Mouse (Mus musculus): ENCODE measurements at regions not wholly inside any gene's neighbourhood (a gene's known extent, or its start where the extent isn't known, plus 50 kb on each side); places are given as distances from the start of the nearest gene placed in this dataset.

- peaks cover 6% of the 10 kb centered on the region; the same call in 1 of the 2 replicates for H3K27me3 ChIP-seq (replicated peaks)
- H3K9me3 ChIP-seq (replicated peaks): no peaks in the 10 kb centered on the region
- no peak for ATAC-seq (ENCODE audit: low FRiP score)
- 69% methylated on average over 14 of the region's 14 CpGs for whole genome bisulfite sequencing
- H3K4me2 ChIP-seq: no peak overlapping the region
- no peak overlapping the region for H3K4me3 ChIP-seq (replicated peaks)
- H3K4me1 ChIP-seq: peaks cover 6% of the 10 kb centered on the region
- H3K27ac ChIP-seq (replicated peaks): no peak overlapping the region
- H3K36me3 ChIP-seq: no peaks in the 10 kb centered on the region
- H3K9ac ChIP-seq (replicated peaks): no peak overlapping the region
These were observed 96.0 kb upstream of the St6galnac5 start for GRCm38 (mm10) chr3:153077846-153078703.

DNA sequence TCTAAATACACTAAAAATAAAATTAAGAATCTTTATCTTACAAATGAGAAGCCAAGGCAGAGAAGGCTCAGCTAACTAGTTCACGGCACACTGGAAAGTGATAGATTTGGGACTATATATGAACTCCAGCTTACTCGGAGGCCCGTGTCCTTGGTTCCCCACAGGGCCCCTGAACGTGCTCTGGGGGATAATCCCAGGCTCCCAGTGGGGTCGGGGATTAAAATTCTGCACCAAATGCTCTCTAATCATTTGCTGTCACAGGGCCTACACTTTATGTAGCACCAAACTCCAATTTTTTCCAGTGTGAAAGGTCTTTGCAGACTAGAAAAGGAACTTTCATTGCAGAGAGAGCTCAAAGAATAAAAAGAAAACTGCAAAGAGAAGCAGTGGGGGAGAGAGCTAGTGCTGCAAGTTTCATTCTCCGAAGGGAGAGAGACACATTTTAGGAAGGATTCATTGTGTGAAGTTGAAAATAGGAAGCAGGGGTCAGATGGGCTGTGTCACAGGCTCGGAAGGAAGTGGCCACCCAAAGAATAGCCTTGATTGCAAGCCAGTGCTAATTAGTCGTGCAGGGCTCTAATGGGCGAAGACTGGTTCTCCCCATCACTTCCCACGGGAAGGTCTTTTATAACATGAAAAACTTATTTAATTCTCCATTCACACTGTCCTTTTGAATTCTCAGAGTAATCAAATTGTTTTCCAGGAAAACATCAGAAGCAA, 90.3 kb upstream of the St6galnac5 start:
- no peak overlapping the region for H3K27ac ChIP-seq (replicated peaks)
- 47% methylated on average over 10 of the region's 10 CpGs for WGBS

DNA sequence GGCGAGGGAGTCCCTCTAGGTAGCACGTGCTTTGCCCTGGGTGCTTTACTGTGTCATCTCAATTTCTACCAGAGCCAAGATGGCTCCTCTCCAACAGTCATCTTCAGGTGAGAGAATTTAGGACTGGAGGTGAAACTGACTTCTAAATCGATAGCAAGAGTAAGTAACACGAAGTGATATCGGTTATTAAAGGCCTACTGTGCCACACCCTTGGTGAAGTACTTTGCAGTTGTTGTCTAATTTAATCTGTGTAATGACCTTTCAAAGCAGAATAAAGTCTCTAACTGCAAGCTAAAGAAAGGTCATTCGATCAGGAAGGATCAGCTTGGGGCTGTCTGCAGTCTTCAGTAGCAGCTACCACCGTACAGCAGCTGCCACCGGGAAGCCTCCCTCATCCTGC, 89.5 kb upstream of the St6galnac5 start:
- Histone ChIP-seq H3K9ac (replicated peaks) (no peak overlapping the region), H3K27me3 (replicated peaks) (no peaks in the 10 kb centered on the region), H3K27ac (replicated peaks) (no peak overlapping the region), H3K4me2 (no peak overlapping the region), H3K9me3 (replicated peaks) (no peaks in the 10 kb centered on the region), H3K36me3 (no peaks in the 10 kb centered on the region), H3K4me3 (replicated peaks) (no peak overlapping the region), H3K4me1 (no peaks in the 10 kb centered on the region)
- no peak for ATAC-seq (ENCODE audit: low FRiP score)
- WGBS: 82% methylated on average over 8 of the region's 8 CpGs

More for the DNA sequence above, 90.3 kb upstream of the St6galnac5 start:
- no peak overlapping the region for H3K4me3 ChIP-seq (replicated peaks)
- H3K27me3 ChIP-seq (replicated peaks): no peaks in the 10 kb centered on the region
- no peak overlapping the region for H3K9ac ChIP-seq (replicated peaks)
- ATAC-seq (ENCODE audit: low FRiP score): no peak
- no peak overlapping the region for H3K4me2 ChIP-seq
- no peaks in the 10 kb centered on the region for H3K9me3 ChIP-seq (replicated peaks)
- H3K4me1 ChIP-seq: no peaks in the 10 kb centered on the region
- no peaks in the 10 kb centered on the region for H3K36me3 ChIP-seq

GRCm38 (mm10) chr3:153071123-153071522, 89.1 kb upstream of the St6galnac5 start:
- Histone ChIP-seq H3K36me3 (no peaks in the 10 kb centered on the region), H3K4me2 (no peak overlapping the region), H3K4me3 (replicated peaks) (no peak overlapping the region), H3K9ac (replicated peaks) (no peak overlapping the region), H3K4me1 (no peaks in the 10 kb centered on the region), H3K27me3 (replicated peaks) (no peaks in the 10 kb centered on the region), H3K9me3 (replicated peaks) (no peaks in the 10 kb centered on the region), H3K27ac (replicated peaks) (no peak overlapping the region)
- WGBS: 89% methylated on average over 3 of the region's 3 CpGs
- no peak for ATAC-seq (ENCODE audit: low FRiP score)

- ATAC-seq (ENCODE audit: low FRiP score): no peak
- H3K27me3 ChIP-seq (replicated peaks): no peaks in the 10 kb centered on the region
- WGBS: 71% methylated on average over 3 of the region's 3 CpGs
- no peak overlapping the region for H3K4me2 ChIP-seq
- H3K27ac ChIP-seq (replicated peaks): no peak overlapping the region
- H3K9me3 ChIP-seq (replicated peaks): no peaks in the 10 kb centered on the region
- H3K36me3 ChIP-seq: no peaks in the 10 kb centered on the region
- no peaks in the 10 kb centered on the region for H3K4me1 ChIP-seq
- H3K9ac ChIP-seq (replicated peaks): no peak overlapping the region
- H3K4me3 ChIP-seq (replicated peaks): no peak overlapping the region
These were observed 83.8 kb upstream of the St6galnac5 start for GRCm38 (mm10) chr3:153065890-153066289.

DNA sequence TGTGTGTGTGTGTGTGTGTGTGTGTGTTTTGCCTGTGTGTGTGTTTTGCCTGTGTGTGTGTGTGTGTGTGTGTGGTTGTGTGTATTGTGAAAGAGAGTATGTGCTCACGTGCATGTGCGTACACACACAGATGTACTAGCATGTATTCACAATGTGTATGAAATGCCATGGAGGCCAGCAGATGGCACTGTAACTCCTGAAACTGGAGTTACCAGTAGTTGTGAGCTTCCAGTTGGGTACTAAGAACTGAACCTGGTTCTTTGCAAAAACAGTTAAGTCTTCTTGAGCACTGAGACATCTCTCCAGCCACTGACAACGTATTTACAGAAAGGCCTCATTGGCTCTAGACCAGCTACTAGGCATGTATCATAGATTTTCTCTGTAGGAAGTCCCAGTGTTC, 71.1 kb upstream of the St6galnac5 start:
- WGBS: 98% methylated on average over 3 of the region's 3 CpGs
- no peak overlapping the region for H3K4me2 ChIP-seq

GRCm38 (mm10) chr3:153051566-153051965, 69.5 kb upstream of the St6galnac5 start:
- no peak overlapping the region for H3K27ac ChIP-seq (replicated peaks)
- H3K4me2 ChIP-seq: no peak overlapping the region
- ATAC-seq (ENCODE audit: low FRiP score): no peak
- H3K9ac ChIP-seq (replicated peaks): no peak overlapping the region
- H3K9me3 ChIP-seq (replicated peaks): peaks cover 3% of the 10 kb centered on the region
- no peaks in the 10 kb centered on the region for H3K27me3 ChIP-seq (replicated peaks)
- no peaks in the 10 kb centered on the region for H3K36me3 ChIP-seq
- H3K4me3 ChIP-seq (replicated peaks): no peak overlapping the region
- no peaks in the 10 kb centered on the region for H3K4me1 ChIP-seq

More for the DNA sequence above, 71.1 kb upstream of the St6galnac5 start:
- no peaks in the 10 kb centered on the region for H3K36me3 ChIP-seq
- H3K9ac ChIP-seq (replicated peaks): no peak overlapping the region
- H3K4me3 ChIP-seq (replicated peaks): no peak overlapping the region
- no peak for ATAC-seq (ENCODE audit: low FRiP score)
- no peaks in the 10 kb centered on the region for H3K4me1 ChIP-seq
- H3K9me3 ChIP-seq (replicated peaks): no peaks in the 10 kb centered on the region
- no peaks in the 10 kb centered on the region for H3K27me3 ChIP-seq (replicated peaks)
- H3K27ac ChIP-seq (replicated peaks): no peak overlapping the region

- no peak overlapping the region for H3K9ac ChIP-seq (replicated peaks)
- H3K4me1 ChIP-seq: no peaks in the 10 kb centered on the region
- 81% methylated on average over 2 of the region's 2 CpGs for WGBS
- H3K4me2 ChIP-seq: no peak overlapping the region
- H3K9me3 ChIP-seq (replicated peaks): peaks cover 3% of the 10 kb centered on the region
- no peaks in the 10 kb centered on the region for H3K27me3 ChIP-seq (replicated peaks)
- ATAC-seq (ENCODE audit: low FRiP score): no peak
- no peaks in the 10 kb centered on the region for H3K36me3 ChIP-seq
- no peak overlapping the region for H3K4me3 ChIP-seq (replicated peaks)
- H3K27ac ChIP-seq (replicated peaks): no peak overlapping the region
These were observed 63.3 kb upstream of the St6galnac5 start for GRCm38 (mm10) chr3:153045328-153045727.

- Histone ChIP-seq H3K4me3 (replicated peaks) (no peak overlapping the region), H3K27me3 (replicated peaks) (0 out of 2 replicates have a peak, but pooled peaks cover 4% of the 10 kb centered on the region), H3K27ac (replicated peaks) (no peak overlapping the region), H3K9me3 (replicated peaks) (no peaks in the 10 kb centered on the region), H3K9ac (replicated peaks) (no peak overlapping the region), H3K4me1 (no peaks in the 10 kb centered on the region), H3K4me2 (no peak overlapping the region), H3K36me3 (no peaks in the 10 kb centered on the region)
- WGBS: 94% methylated on average over 6 of the region's 6 CpGs
- no peak for ATAC-seq (ENCODE audit: low FRiP score)
These were observed 51.9 kb upstream of the St6galnac5 start for GRCm38 (mm10) chr3:153033980-153034379.

Data from neural tube, embryonic 15.5 days (tissue).